Mouse (Mus musculus): ENCODE measurements around the gene Plcl1.

- TF ChIP-seq POLR2A (IDR thresholded peaks at IDR 0.05; ENCODE audit: low read depth, low read length), result no peak
- no peak for TF ChIP-seq CTCF (IDR thresholded peaks at IDR 0.05; ENCODE audit: extremely low read depth, insufficient read length, insufficient replicate concordance, low read depth, low read length)
These were observed 277.0 kb downstream of the Plcl1 start for GRCm38 (mm10) chr1:55682676-55683075.

Data from small intestine, adult 2 months (tissue).